Mouse (Mus musculus): ENCODE results near the gene Syt11. TPM values are rescaled to one million over a fixed set of nuclear protein-coding genes. Genes with fewer than 3 reads are reported as not detected.
"Not testable (repeated sequence)": the region's sequence is repeated elsewhere in the genome, so short reads cannot be mapped to it uniquely, and the experiment has no call there.

Gene Syt11
- 100 to 1,000 TPM; 238 to 268 TPM for total RNA-seq (2021)

- DNase-seq; intact Hi-C loops (cut with DNase I): not testable (repeated sequence)
Measured at GRCm38 (mm10) chr3:88774939-88775841, at the start of gene Syt11. TSS of gene Syt11 (minus strand) at chr3:88775164.

GRCm38 (mm10) chr3:88803910-88804540 is 29.1 kb upstream of the Syt11 start:
- intact Hi-C loops (cut with DNase I) = no loop called here
- no peak for DNase-seq

GRCm38 (mm10) chr3:88797507-88797906 is 22.5 kb upstream of the Syt11 start:
- DNase-seq; intact Hi-C loops (cut with DNase I): not testable (repeated sequence)

GRCm38 (mm10) chr3:88788033-88788432 is 13.1 kb upstream of the Syt11 start:
- DNase-seq; intact Hi-C loops (cut with DNase I): not testable (repeated sequence)

DNA sequence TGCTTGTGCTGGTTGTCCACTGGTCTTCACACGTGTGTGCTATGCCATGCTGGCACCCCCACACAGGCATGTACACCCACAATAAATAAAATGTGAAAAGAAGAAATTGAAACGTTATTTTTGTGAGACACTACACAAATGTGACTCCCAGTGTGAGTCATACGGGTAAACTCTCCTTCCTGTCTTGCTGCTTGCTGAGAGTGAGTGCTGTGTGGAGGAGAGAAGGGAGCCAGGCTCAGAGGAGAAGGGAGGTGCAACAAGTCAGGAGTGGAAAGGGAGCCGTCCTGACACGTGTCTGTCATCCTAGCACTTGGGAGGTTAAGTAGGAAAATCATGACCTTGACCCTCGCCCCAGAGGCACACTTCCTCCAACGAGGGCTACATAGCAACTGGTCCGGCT is 11.8 kb upstream of the Syt11 start:
- DNase-seq; intact Hi-C loops (cut with DNase I): not testable (repeated sequence)

DNA sequence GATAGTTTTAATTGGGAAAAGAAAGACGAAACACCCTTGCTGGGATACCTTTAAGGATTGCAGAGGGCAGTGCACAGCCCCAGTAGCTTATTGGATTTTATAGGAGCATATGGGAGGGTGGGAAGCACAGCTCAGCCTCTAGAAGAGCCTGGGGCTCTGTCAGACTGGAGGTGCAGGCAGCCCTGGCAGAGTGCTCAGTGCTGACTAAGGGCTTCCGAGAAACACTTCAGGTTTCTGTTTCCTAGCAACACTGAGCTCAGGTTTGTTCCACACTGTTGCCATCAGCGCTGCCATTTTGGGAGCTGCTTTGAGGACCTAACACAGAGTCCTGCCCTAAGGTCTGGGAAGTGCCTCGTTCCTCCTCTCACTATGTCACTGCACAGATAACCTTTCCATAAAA is 11.4 kb upstream of the Syt11 start:
- intact Hi-C loops (cut with DNase I) = not testable (repeated sequence)

DNA sequence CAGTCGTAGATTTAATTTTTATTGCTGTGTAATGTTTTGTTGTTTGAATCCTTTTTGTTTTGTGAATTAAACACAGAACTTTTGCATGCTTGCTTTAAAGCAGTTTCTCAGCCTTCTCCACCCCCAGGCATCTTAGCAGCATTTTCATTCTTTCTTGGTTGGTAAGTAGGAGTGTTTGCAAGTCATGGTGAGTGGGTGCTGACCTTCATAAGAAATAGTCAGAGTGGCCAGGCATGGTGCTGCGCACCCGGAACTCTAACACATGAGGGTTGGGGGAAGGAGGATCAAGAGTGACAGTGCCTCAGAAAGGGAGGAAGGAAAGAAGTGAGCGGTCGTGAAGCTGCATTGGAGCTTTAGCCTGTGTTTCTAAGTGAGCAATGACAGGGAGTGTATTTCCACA is 9.9 kb upstream of the Syt11 start:
- DNase-seq = no peak
- intact Hi-C loops (cut with DNase I) = no loop called here

More for the DNA sequence above, 11.4 kb upstream of the Syt11 start:
- not testable (repeated sequence) for DNase-seq

GRCm38 (mm10) chr3:88773163-88773562 is 1.8 kb downstream of the Syt11 start:
- intact Hi-C loops (cut with DNase I); DNase-seq: not testable (repeated sequence)

GRCm38 (mm10) chr3:88772399-88772798 is 2.6 kb downstream of the Syt11 start:
- peak; percentile 91 for DNase-seq
- intact Hi-C loops (cut with DNase I) = not testable (repeated sequence)

- intact Hi-C loops (cut with DNase I); DNase-seq: not testable (repeated sequence)
Measured at GRCm38 (mm10) chr3:88771941-88772280, 3.1 kb downstream of the Syt11 start.

DNA sequence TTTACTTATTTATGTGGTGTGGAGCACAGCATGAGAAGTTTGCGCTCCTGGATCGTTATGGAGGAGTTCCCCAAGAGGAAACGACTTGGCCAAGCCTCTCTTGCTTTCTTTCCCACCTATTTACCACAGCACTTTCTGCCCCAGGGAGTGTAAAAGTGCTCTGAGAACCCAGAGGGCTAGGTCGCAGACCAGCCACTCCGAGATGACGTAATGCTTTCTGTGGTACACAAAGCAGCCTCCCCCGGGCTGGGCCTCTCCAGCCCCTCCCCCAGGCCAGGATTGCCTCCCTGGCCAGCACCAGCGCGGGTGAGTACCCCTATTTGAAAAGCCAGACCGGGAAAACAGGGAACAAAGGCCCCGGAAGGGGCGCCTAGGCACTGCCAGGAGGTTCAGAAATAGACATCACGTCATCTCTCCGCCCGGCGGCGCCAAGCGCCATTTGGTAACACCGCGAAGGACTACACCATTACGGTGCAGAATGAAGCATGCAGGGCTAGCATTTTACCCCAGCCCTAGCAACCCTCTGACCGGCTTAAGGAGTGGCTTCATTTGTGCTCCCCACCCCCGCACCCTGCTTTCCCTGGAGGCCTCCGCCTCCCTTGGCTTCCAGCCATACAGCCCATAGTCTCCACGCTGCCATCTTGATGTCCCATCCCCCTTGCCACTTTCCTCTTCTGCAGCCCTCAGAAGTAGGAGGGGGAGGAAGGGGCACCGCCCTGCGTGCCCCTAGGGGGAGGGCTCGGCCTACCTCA is 3.6 kb downstream of the Syt11 start:
- intact Hi-C loops (cut with DNase I) = not testable (repeated sequence)
- DNase-seq = peak; percentile 86

DNA sequence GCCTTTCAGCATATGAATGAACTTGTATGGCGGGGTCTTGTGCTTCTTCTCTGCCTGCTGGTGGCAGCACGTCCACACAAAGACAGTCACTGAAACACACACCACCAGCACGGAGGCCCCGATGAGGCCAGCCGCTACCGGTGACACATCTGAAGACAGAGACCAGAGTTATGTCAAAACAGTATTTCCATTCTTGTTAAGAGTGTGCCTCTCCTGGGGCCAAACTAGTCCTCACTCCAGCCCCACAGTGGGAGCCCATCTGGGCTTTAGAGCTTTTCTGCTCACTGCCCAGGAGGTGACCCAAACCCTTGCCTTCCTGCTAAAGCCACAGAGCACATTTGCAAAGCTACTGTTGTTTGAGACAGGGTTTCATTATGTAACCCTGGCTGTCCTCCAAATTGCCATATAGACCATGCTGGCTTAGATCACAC is 12.5 kb downstream of the Syt11 start:
- DNase-seq = no peak
- intact Hi-C loops (cut with DNase I) = no loop called here

- intact Hi-C loops (cut with DNase I) = no loop called here
- no peak for DNase-seq
Measured at GRCm38 (mm10) chr3:88761619-88762018, 13.3 kb downstream of the Syt11 start.

- DNase-seq = peak; percentile 95
- intact Hi-C loops (cut with DNase I) = no loop called here
Measured at GRCm38 (mm10) chr3:88758045-88758500, 16.9 kb downstream of the Syt11 start.

DNA sequence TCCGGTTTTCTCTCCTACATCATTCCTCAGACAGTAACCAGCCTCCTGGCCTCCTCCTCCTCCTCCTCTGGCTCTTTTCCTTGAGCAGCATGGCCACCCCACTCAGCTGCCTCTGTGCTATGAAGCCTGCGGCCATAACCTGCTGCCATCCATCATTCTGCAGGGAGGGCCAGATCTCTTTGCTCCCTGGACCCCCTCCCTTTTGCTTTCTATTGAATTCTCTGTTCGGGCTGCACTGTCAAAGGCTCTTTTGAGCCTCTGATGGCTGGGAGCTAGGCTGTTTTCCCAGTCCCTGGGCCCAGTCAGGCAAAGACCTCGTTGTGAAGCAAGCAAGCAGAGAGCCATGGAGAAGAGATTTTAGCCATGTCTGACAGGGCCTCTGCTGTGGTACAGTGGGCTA is 18.7 kb downstream of the Syt11 start:
- DNase-seq = peak; percentile 50
- intact Hi-C loops (cut with DNase I) = no loop called here

DNA sequence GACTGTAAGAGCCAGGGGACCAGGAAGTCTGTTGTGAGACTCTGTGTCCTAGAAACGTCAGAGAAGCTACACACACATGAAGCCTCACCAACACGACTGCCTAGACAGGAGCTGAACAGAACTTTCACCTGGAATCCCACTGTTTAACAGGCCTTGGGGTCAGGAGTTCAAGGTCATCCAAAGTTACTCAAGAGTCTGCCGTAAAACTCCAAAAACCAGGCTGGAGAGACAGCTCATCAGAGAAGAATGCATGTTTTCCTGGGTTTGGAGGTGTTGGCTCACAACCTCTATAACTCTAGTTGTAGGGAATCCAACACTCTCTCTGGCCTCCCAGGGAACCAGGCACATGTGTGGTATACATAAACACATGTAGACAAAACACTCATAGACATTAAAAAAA is 19.4 kb downstream of the Syt11 start:
- no peak for DNase-seq
- intact Hi-C loops (cut with DNase I) = no loop called here

DNA sequence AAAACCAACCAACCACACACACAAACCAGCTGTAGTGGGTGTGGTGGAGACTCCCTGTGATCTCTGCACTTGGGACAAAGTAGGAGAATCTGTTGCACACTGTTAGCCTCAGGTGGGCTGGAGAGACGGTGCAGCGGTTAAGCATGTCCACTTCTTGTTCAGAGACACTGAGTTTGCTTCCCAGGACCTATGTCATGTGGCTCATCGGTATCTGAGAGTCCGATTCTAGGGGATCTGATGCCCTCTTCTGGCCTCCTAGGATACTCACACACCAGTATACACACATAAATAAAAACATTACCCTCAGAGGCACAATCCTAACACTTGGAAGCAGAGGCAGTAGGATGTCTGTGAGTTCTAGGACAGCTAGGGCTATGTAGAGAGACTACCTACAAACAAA is 20.7 kb downstream of the Syt11 start:
- intact Hi-C loops (cut with DNase I) = no loop called here
- no peak for DNase-seq

DNA sequence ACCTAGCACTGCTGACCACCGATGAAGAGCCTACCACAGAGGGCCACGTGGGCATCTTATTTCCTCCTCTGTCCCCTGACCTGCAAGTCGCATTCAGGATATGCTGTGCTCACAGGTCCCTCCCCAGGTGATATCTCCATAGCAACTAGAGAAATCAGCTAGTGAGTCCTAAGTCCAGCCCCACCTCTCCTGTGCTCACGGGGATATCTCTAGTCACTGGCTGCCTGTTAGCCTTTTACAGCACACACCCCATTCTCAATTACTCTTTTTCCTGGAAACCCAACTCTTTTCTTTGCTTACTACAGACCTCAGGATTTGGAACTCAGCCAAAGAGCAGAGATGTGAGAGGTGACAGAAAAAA is 28.1 kb downstream of the Syt11 start:
- no peak for DNase-seq
- intact Hi-C loops (cut with DNase I) = loop anchor here (10.0 kb wide), 1 partner anchor 142 kb away; the partner anchor contains the start of gene Arhgef2

GRCm38 (mm10) chr3:88746139-88746870 is 28.7 kb downstream of the Syt11 start:
- DNase-seq = no peak
- intact Hi-C loops (cut with DNase I) = loop anchor here (10.0 kb wide), 1 partner anchor 142 kb away; the partner anchor contains the start of gene Arhgef2

DNA sequence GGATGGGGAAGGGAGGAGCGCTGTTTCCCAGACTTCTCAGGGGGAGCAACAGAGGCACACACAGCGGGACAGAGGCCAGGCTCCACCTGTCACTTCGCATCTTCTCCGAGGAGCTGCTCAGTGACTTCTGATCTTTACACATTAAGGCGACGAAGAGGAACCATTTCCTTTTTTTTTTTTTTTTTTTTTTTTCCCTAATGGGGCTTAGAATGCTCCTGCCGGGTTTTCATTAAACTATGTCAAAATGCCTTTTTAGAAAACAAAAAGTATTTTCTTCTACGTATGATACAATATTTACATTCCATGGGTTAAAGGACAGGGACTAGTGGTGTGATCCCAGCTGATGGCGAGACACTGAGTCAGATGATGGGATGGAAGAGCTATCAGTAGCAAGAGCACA is 29.4 kb downstream of the Syt11 start:
- no peak for DNase-seq
- intact Hi-C loops (cut with DNase I) = loop anchor here (10.0 kb wide), 1 partner anchor 141 kb away; the partner anchor contains the start of gene Arhgef2
